In genomic region chr2:58586311-58586710, GRCm38 (mm10) we compare ENCODE assay signal across 10 mouse cellular contexts. TPM values are rescaled to one million over a fixed set of nuclear protein-coding genes. Genes with fewer than 3 reads are reported as not detected.
DNase-seq lines count a peak whose midpoint lies in the region; ATAC-seq and TF ChIP-seq lines count a peak whose summit lies in the region.
"Had no signal": no experiment of that assay in that cellular context is flagged by ENCODE, and none has a peak within 500 bp of the region (broad histone marks: within the 10 kb centered on the region; RNA-seq: fewer than 3 reads in every experiment).

No protein-coding gene starts in this region.

- no peak overlapping the region for H3K4me2 ChIP-seq in embryonic facial prominence, embryonic 11.5 days (ENCODE audit: low read depth, low read length)
- no peak overlapping the region for H3K4me2 ChIP-seq in limb, embryonic 12.5 days
- H3K4me2 ChIP-seq: heart, embryonic 15.5 days had no signal

- no peaks in the 10 kb centered on the region for H3K27me3 ChIP-seq in embryonic facial prominence, embryonic 11.5 days (ENCODE audit: control insufficient read depth, insufficient read depth, low read length)
- no peaks in the 10 kb centered on the region for H3K27me3 ChIP-seq in embryonic facial prominence, embryonic 10.5 days (replicated peaks; ENCODE audit: low read depth, poor library complexity, severe bottlenecking)
- no peaks in the 10 kb centered on the region for H3K27me3 ChIP-seq in ES-Bruce4 (ENCODE audit: control insufficient read depth, insufficient read depth, low read length, poor library complexity, severe bottlenecking)
- H3K27me3 ChIP-seq in limb, embryonic 12.5 days = no peaks in the 10 kb centered on the region
- H3K27me3 ChIP-seq: heart, embryonic 15.5 days had no signal

- TF ChIP-seq POLR2A in ES-Bruce4 (IDR thresholded peaks at IDR 0.05; ENCODE audit: insufficient read depth, low read length) = no peak

- no peak overlapping the region for H3K27ac ChIP-seq in embryonic facial prominence, embryonic 11.5 days (replicated peaks; ENCODE audit: low read depth, low read length)
- no peak overlapping the region for H3K27ac ChIP-seq in embryonic facial prominence, embryonic 10.5 days (replicated peaks)
- no peak overlapping the region for H3K27ac ChIP-seq in ES-Bruce4 (ENCODE audit: insufficient read depth, low read length)
- H3K27ac ChIP-seq in limb, embryonic 12.5 days = peak overlapping the region; percentile 53; the same call in 1 of the 2 replicates
- H3K27ac ChIP-seq: heart, embryonic 15.5 days had no signal

- intact Hi-C loops in heart, postnatal 10 days (cut with DNase I) = no loop called here

- H3K36me3 ChIP-seq in embryonic facial prominence, embryonic 11.5 days (replicated peaks; ENCODE audit: control insufficient read depth, insufficient read depth, low read depth, low read length) = no peaks in the 10 kb centered on the region
- no peaks in the 10 kb centered on the region for H3K36me3 ChIP-seq in embryonic facial prominence, embryonic 10.5 days (replicated peaks)
- no peaks in the 10 kb centered on the region for H3K36me3 ChIP-seq in ES-Bruce4 (ENCODE audit: control insufficient read depth, insufficient read depth, low read length, poor library complexity, severe bottlenecking)
- no peaks in the 10 kb centered on the region for H3K36me3 ChIP-seq in limb, embryonic 12.5 days
- H3K36me3 ChIP-seq: heart, embryonic 15.5 days had no signal

- no peaks in the 10 kb centered on the region for H3K9me3 ChIP-seq in embryonic facial prominence, embryonic 11.5 days (replicated peaks; ENCODE audit: control insufficient read depth, low read length)
- H3K9me3 ChIP-seq in embryonic facial prominence, embryonic 10.5 days = no peaks in the 10 kb centered on the region
- no peaks in the 10 kb centered on the region for H3K9me3 ChIP-seq in ES-Bruce4 (replicated peaks; ENCODE audit: control insufficient read depth, insufficient read depth, low read length, poor library complexity, severe bottlenecking)
- no peaks in the 10 kb centered on the region; the same call in 1 of the 2 replicates for H3K9me3 ChIP-seq in limb, embryonic 12.5 days
- H3K9me3 ChIP-seq: heart, embryonic 15.5 days had no signal

- H3K4me3 ChIP-seq in embryonic facial prominence, embryonic 11.5 days (ENCODE audit: low read depth, low read length) = no peak overlapping the region
- no peak overlapping the region for H3K4me3 ChIP-seq in embryonic facial prominence, embryonic 10.5 days
- H3K4me3 ChIP-seq in ES-Bruce4 (ENCODE audit: low read depth, low read length) = peak overlapping the region; percentile 17; the same call in 1 of the 2 replicates
- H3K4me3 ChIP-seq in limb, embryonic 12.5 days (replicated peaks) = no peak overlapping the region
- H3K4me3 ChIP-seq: heart, embryonic 15.5 days had no signal

- H3K4me1 ChIP-seq in embryonic facial prominence, embryonic 11.5 days (ENCODE audit: control insufficient read depth, insufficient read depth, low read length) = no peaks in the 10 kb centered on the region
- H3K4me1 ChIP-seq in embryonic facial prominence, embryonic 10.5 days = peaks cover 33% of the 10 kb centered on the region
- H3K4me1 ChIP-seq in ES-Bruce4 (ENCODE audit: control insufficient read depth, insufficient read depth, low read length) = no peaks in the 10 kb centered on the region
- H3K4me1 ChIP-seq in limb, embryonic 12.5 days (replicated peaks) = peaks cover 27% of the 10 kb centered on the region

- no peak for TF ChIP-seq EP300 in ES-Bruce4 (IDR thresholded peaks at IDR 0.05; ENCODE audit: insufficient read depth, low read depth, low read length)

- no peak for ATAC-seq in embryonic facial prominence, embryonic 11.5 days (replicated peaks; ENCODE audit: insufficient number of reproducible peaks, low FRiP score, low TSS enrichment, low read depth)
- ATAC-seq in limb, embryonic 12.5 days (ENCODE audit: insufficient number of reproducible peaks, insufficient read depth, low FRiP score, low TSS enrichment, low read depth) = peak; percentile 14; the same call in 1 of the 2 replicates

- WGBS in embryonic facial prominence, embryonic 11.5 days = 58% methylated on average over 10 of the region's 10 CpGs
- 71% methylated on average over 10 of the region's 10 CpGs for whole genome bisulfite sequencing in embryonic facial prominence, embryonic 10.5 days
- WGBS in limb, embryonic 12.5 days = 47% methylated on average over 10 of the region's 10 CpGs

- TF ChIP-seq CTCF in ES-Bruce4 (IDR thresholded peaks at IDR 0.05; ENCODE audit: low read depth, low read length) = no peak

- no peak overlapping the region for H3K9ac ChIP-seq in embryonic facial prominence, embryonic 11.5 days (replicated peaks; ENCODE audit: low read length)
- no peak overlapping the region for H3K9ac ChIP-seq in ES-Bruce4 (ENCODE audit: low read depth, poor library complexity, severe bottlenecking)
- H3K9ac ChIP-seq in limb, embryonic 12.5 days (replicated peaks) = no peak overlapping the region
- H3K9ac ChIP-seq: heart, embryonic 15.5 days had no signal

- peak; percentile 14 for DNase-seq in embryonic facial prominence, embryonic 11.5 days (ENCODE audit: low spot score)
- DNase-seq in embryonic facial prominence, embryonic 10.5 days (ENCODE audit: low spot score) = no peak
- peak; percentile 53 to 65 for DNase-seq in frontal cortex, postnatal 14 days (ENCODE audit: low spot score in 2 of 2)
- DNase-seq in Muller cell, postnatal 12 days (ENCODE audit: inconsistent ontology term) = no peak
- DNase-seq in spleen, postnatal 14 days (ENCODE audit: low spot score in 2 of 2) = no peak
- no peak for DNase-seq in heart, postnatal 10 days
- DNase-seq: kidney, adult 11 months had no signal

RNA-seq across cellular contexts. Expression of gene Upp2, which starts 19.2 kb away (rescaled TPM):
- polyA plus RNA-seq in embryonic facial prominence, embryonic 11.5 days (2014; fragmentation: Nextera tagmentation; extraction: Ambion mirVana) = 5.0 and 7.8 TPM in 2 replicates
- polyA plus RNA-seq in embryonic facial prominence, embryonic 10.5 days (2016; fragmentation: Nextera tagmentation; extraction: Ambion mirVana) = 4.6 and 6.3 TPM in 2 replicates
- polyA plus RNA-seq in ES-Bruce4 (2011; ENCODE audit: insufficient read depth, insufficient read length, low read depth, missing spikeins) = 1.4 TPM in 1 of 2 replicates, not detected in the other
- 10.4 and 12.9 TPM in 2 replicates for polyA plus RNA-seq in limb, embryonic 12.5 days (2016; fragmentation: Nextera tagmentation; extraction: Ambion mirVana)
- 1 to 10 TPM; 1.8 to 2.6 TPM for total RNA-seq in heart, postnatal 10 days (2021)

RNA-seq across cellular contexts. Expression of gene Acvr1, which starts 19.4 kb away (rescaled TPM):
- 6.1 and 7.1 TPM in 2 replicates for polyA plus RNA-seq in embryonic facial prominence, embryonic 11.5 days (2014; fragmentation: Nextera tagmentation; extraction: Ambion mirVana)
- 3.7 and 4.3 TPM in 2 replicates for polyA plus RNA-seq in embryonic facial prominence, embryonic 10.5 days (2016; fragmentation: Nextera tagmentation; extraction: Ambion mirVana)
- 8.6 and 9.0 TPM in 2 replicates for polyA plus RNA-seq in ES-Bruce4 (2011; ENCODE audit: insufficient read depth, insufficient read length, low read depth, missing spikeins)
- polyA plus RNA-seq in limb, embryonic 12.5 days (2016; fragmentation: Nextera tagmentation; extraction: Ambion mirVana) = 5.8 and 6.1 TPM in 2 replicates
- 10 to 100 TPM; 24.2 to 31.8 TPM for total RNA-seq in heart, postnatal 10 days (2021)

Comparison
In these comparisons a context has a peak if more than half of its experiments do, and no peak if none do; other contexts are left out.
1. DNase-seq: peak in embryonic facial prominence, embryonic 11.5 days (single experiment) and frontal cortex, postnatal 14 days (2 of 2); none in embryonic facial prominence, embryonic 10.5 days (single experiment), Muller cell, postnatal 12 days (single experiment), spleen, postnatal 14 days (0 of 2) and heart, postnatal 10 days (0 of 2).